Mouse (Mus musculus) stomach, postnatal 0 days (tissue): Measurements from ENCODE around the gene Klk15.

Source experiments
- CTCF ChIP-seq: IDR thresholded peaks from 2 replicates; pipeline ENCODE4 v1.5.1; 2016; ENCODE audit warnings: antibody characterized with exemption, low read depth, mild to moderate bottlenecking, moderate library complexity
- EP300 ChIP-seq: optimal IDR thresholded peaks from 2 replicates; pipeline ENCODE3; 2016; ENCODE audit warnings: antibody characterized with exemption

GRCm38 (mm10) chr7:43891365-43891764 lies 42.2 kb upstream of the Klk15 start:
- no peak for TF ChIP-seq EP300
- TF ChIP-seq CTCF: no peak
